Mouse (Mus musculus): Measurements from ENCODE around the gene Rtca.

The Rtca gene

GRCm38 (mm10) chr3:116507772-116508351 lies at the start of gene Rtca:
TSS of gene Rtca (minus strand) at chr3:116508208.
- peak; percentile 98 for DNase-seq

- no peak for DNase-seq
These were observed 43.4 kb upstream of the Rtca start for GRCm38 (mm10) chr3:116551362-116551761.

- DNase-seq = no peak
These were observed 39.4 kb upstream of the Rtca start for GRCm38 (mm10) chr3:116547430-116547829.

GRCm38 (mm10) chr3:116542532-116542931 lies 34.5 kb upstream of the Rtca start:
- no peak for DNase-seq

GRCm38 (mm10) chr3:116542070-116542469 lies 34.1 kb upstream of the Rtca start:
- DNase-seq = no peak

- no peak for DNase-seq
These were observed 29.2 kb upstream of the Rtca start for GRCm38 (mm10) chr3:116537200-116537573.

GRCm38 (mm10) chr3:116536428-116537199 lies 28.6 kb upstream of the Rtca start:
- DNase-seq = no peak

- no peak for DNase-seq
These were observed 22.8 kb upstream of the Rtca start for GRCm38 (mm10) chr3:116530826-116531225.

- no peak for DNase-seq
These were observed 21.7 kb upstream of the Rtca start for GRCm38 (mm10) chr3:116529741-116530140.

- no peak for DNase-seq
These were observed 12.2 kb upstream of the Rtca start for GRCm38 (mm10) chr3:116520141-116520761.

- peak; percentile 81 for DNase-seq
These were observed 5.1 kb upstream of the Rtca start, which contains the start of gene Dbt for GRCm38 (mm10) chr3:116512904-116513716. TSS of gene Dbt (plus strand) at chr3:116513070.

- peak; percentile 67 for DNase-seq
These were observed 4.3 kb upstream of the Rtca start for GRCm38 (mm10) chr3:116512151-116512903.

GRCm38 (mm10) chr3:116495671-116496070 lies 12.3 kb downstream of the Rtca start:
- DNase-seq = no peak

GRCm38 (mm10) chr3:116493658-116494057 lies 14.3 kb downstream of the Rtca start:
- no peak for DNase-seq

- no peak for DNase-seq
These were observed 16.0 kb downstream of the Rtca start for GRCm38 (mm10) chr3:116491923-116492454.

GRCm38 (mm10) chr3:116490920-116491319 lies 17.1 kb downstream of the Rtca start:
- no peak for DNase-seq

- no peak for DNase-seq
These were observed 24.7 kb downstream of the Rtca start for GRCm38 (mm10) chr3:116483271-116483670.

- DNase-seq = no peak
These were observed 25.3 kb downstream of the Rtca start for GRCm38 (mm10) chr3:116482724-116483123.

GRCm38 (mm10) chr3:116480937-116481336 lies 27.1 kb downstream of the Rtca start:
- DNase-seq = no peak

GRCm38 (mm10) chr3:116480119-116480518 lies 27.9 kb downstream of the Rtca start:
- DNase-seq = no peak

GRCm38 (mm10) chr3:116477351-116477750 lies 30.7 kb downstream of the Rtca start:
- DNase-seq = no peak

- no peak for DNase-seq
These were observed 31.2 kb downstream of the Rtca start for GRCm38 (mm10) chr3:116476686-116477298.
